Mouse (Mus musculus): ENCODE measurements around the gene Anapc15.

Anapc15 gene

DNA sequence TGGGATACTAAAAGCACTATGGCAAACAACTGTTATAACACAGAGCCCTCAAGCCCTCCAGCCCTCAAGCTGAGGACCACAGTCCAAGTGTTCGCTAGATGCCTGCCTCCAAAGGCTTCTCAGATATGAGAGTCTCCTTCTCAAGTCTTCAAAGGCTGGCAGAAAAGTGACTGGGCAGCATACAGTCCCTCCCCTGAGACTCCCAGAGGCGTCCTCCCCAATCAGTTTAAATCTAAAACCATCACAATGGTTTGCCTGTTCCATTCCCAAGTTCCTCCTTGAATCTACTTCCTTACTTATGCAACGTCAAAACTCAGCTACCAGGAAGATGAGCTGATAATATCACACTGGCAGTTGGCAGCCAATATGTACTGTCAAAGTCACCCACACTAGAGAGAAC, at the start of gene Anapc15:
Gene Anapc15 (plus strand): TSS at position 301 of the 400 bp plus-strand sequence.
- no peak for DNase-seq (ENCODE audit: low spot score)

GRCm38 (mm10) chr7:101817861-101818401, 45.6 kb upstream of the Anapc15 start, which contains the start of gene Phox2a:
Gene Phox2a (plus strand): TSS chr7:101818313.
- DNase-seq (ENCODE audit: low spot score): no peak

DNA sequence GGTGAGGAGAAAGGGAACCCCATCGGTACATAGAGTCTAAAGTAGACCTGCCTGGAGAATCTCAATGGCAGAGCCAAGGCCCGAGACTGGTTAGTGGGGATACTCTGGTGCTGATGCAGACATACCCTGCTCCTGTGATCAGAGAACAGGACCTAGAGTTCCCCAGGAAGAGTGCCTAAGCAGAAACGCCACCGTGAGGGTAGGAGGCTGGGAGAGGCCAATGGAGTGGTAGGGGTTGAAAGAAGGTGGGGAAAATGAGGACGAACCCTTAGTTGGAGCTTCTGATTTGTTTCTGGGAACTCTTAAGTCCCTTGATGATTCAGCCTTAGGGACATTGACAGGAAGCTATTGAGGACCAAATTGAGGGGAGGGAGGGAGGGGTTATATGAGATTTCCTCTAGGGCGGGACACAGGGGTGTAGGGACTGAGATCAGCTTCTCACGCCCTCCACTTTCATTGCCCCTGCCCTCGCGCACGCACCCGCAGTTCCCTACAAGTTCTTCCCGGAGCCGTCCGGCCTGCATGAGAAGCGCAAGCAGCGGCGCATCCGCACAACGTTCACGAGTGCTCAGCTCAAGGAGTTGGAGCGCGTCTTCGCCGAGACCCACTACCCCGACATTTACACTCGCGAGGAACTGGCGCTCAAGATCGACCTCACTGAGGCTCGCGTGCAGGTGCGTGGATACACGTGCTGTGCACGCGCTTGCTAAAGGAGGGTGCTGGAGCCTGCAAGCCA, 43.1 kb upstream of the Anapc15 start:
- no peak for DNase-seq (ENCODE audit: low spot score)

- DNase-seq (ENCODE audit: low spot score): peak; percentile 76
Observed at GRCm38 (mm10) chr7:101821571-101822501, 41.7 kb upstream of the Anapc15 start.

- no peak for DNase-seq (ENCODE audit: low spot score)
Observed at GRCm38 (mm10) chr7:101822836-101823757, 40.4 kb upstream of the Anapc15 start.

GRCm38 (mm10) chr7:101823758-101824630, 39.5 kb upstream of the Anapc15 start:
- no peak for DNase-seq (ENCODE audit: low spot score)

- DNase-seq (ENCODE audit: low spot score): no peak
Observed at GRCm38 (mm10) chr7:101830373-101830772, 33.1 kb upstream of the Anapc15 start.

DNA sequence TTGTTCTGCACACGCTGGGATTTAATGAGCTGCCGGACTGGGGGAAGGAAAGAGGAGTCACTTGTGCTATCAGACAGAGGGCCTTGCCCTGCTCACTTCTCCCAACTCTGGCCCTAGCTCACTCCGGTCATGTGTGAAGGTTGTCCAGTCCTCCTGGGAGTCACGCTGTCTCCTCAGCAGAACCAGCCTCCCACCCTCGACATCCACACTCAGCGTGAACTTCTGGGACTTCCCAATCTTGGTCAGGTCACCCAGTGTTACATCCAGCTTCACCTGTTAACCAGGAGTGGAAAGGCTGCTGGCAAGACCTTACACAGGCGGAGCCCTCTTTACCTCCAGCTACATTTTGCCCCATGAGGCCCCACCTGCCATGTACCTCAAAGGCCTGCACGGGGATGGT, 32.1 kb upstream of the Anapc15 start:
- no peak for DNase-seq (ENCODE audit: low spot score)

- DNase-seq (ENCODE audit: low spot score): no peak
Observed at GRCm38 (mm10) chr7:101832372-101832771, 31.1 kb upstream of the Anapc15 start.

GRCm38 (mm10) chr7:101833352-101833751, 30.2 kb upstream of the Anapc15 start:
- no peak for DNase-seq (ENCODE audit: low spot score)

DNA sequence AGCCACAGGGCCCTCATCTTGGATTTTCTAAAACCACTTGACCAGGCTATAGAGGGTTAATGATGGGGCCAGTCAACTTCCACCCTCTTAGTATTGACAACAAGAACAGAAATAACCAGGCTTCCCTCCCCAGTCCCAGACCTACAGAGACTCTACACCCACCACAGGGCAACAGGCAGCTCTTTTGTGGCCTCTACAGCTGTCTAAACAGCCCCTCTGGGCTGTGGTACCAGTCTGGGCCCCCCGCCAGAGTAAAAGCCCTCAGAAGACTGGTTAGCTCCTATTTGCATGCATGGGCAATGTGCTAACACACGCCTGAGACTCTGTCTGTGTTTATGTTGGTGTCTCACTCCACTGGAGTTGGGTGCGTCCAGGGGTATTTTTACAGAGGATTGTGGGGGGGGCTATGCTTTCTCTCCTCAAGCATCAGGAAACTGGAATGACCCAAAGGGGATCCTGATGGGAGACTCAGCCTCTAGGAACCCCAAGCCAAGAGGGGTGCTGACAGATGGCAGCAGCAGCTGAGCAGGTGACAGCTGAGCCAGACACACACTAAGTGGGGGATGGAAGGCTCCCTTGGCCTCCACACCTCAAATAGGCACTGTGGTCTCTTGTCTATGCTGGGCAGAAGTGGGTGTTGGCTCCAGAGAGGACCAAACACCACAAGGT, 29.5 kb upstream of the Anapc15 start:
- DNase-seq (ENCODE audit: low spot score): no peak

DNA sequence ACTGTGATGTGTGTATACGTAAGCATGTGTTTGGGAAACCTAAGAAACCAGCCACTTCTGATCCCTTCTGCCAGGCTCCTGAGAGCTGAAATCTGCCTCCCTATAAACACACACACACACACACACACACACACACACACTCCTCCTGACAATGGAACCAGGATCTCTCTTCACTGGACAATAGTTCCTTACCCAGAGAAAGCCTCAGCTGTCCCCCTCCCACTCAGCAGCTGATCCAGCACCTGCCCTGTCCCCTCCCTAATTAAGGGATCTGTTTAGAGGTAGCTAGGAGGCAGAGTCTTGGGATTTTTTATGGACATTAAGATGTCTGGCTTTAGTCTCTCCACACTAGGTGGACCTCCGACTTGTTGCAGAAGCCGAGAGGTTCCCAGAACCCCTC, 28.6 kb upstream of the Anapc15 start:
- no peak for DNase-seq (ENCODE audit: low spot score)

GRCm38 (mm10) chr7:101835457-101836109, 27.9 kb upstream of the Anapc15 start:
- no peak for DNase-seq (ENCODE audit: low spot score)

GRCm38 (mm10) chr7:101836271-101837153, 27.0 kb upstream of the Anapc15 start:
- peak; percentile 79 for DNase-seq (ENCODE audit: low spot score)

- DNase-seq (ENCODE audit: low spot score): no peak
Observed at GRCm38 (mm10) chr7:101837154-101837605, 26.3 kb upstream of the Anapc15 start.

DNA sequence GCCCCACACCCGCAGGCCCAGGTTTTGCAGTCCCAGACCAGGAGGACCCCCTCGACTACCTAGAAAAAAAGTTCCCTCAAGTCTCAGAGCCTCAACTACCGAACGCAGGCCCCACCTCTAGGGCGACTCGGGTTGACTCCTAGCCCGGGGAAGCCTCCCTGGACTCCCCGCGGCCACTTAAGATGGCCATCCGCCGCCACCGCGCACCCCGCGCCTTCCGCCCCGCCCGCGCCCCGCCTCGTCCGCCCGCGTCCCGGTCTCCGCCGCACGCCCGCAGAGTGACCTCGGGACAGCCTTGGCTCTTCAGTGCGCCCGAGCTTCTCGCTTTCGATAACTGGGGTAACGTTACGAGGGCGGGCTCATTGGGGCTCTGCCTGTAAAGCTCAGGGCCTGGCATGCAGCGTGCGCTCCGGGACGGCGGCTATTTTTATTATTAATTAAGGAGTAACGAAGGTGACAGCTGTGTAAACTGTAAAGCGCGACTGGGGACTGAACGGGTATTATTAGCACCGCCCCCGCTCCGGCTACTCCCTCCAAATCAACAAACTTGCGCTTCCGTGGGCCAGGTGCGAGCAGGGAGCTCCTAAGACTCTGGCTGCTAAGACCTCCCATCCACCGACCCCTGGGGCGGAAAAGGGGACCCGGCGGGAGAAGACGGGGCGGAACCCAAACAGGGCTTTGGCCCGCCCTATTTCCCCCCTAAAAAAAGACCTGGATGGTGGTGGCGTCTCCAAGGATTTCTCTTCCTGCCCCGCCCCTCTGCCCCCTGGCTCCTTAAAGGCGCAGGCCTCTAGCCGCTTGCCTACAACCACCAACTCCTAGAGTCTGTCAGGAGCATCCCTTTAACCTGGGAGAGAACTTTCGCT, 25.7 kb upstream of the Anapc15 start, which contains the start of gene Inppl1:
Gene Inppl1 (minus strand): TSS at position 624 of the 866 bp plus-strand sequence.
- DNase-seq (ENCODE audit: low spot score): peak; percentile 95

DNA sequence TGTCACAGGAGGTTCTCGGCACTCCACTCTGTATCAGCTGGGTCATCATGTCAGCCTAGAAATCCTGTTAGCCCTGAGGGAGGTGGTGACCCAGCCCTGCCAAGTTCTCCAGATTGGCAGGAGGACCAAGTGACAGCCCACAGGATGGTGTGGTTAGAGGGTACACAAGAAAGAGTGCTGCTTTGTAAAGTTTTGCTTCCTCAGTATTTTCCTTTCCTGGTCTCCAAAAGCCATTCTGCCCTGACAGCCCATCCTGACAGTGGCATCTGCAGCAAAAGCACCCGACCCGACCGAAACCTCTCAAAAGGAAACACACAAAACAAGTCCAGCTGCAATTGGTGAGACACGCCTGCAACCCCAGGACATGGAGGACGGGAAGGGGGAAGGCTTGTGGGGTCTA, 19.3 kb upstream of the Anapc15 start:
- no peak for DNase-seq (ENCODE audit: low spot score)
